Mouse (Mus musculus): ENCODE measurements around the gene Tm9sf2.

GRCm38 (mm10) chr14:122196851-122197250 is 90.0 kb downstream of the Tm9sf2 start:
- TF ChIP-seq MYOD1 (IDR thresholded peaks at IDR 0.05; ENCODE audit: control insufficient read depth in 1 of 3, insufficient read length in 2 of 3, low read depth in 2 of 3): no peak
- TF ChIP-seq TCF12 (IDR thresholded peaks at IDR 0.05; ENCODE audit: insufficient read depth, poor library complexity, severe bottlenecking): no peak

Measured in myocyte (in vitro differentiated cells).